Mouse (Mus musculus): Measurements from ENCODE around the gene Cyb561d2.
"Not testable (repeated sequence)": the region's sequence is repeated elsewhere in the genome, so short reads cannot be mapped to it uniquely, and the experiment has no call there.

Cyb561d2 gene

GRCm38 (mm10) chr9:107571534-107572326 is 29.7 kb upstream of the Cyb561d2 start:
- DNase-seq = peak; percentile 71

- DNase-seq = no peak
Measured at GRCm38 (mm10) chr9:107570845-107571244, 28.9 kb upstream of the Cyb561d2 start.

- DNase-seq = no peak
Measured at GRCm38 (mm10) chr9:107570016-107570415, 28.0 kb upstream of the Cyb561d2 start.

- no peak for DNase-seq
Measured at GRCm38 (mm10) chr9:107569270-107569669, 27.3 kb upstream of the Cyb561d2 start.

- DNase-seq = peak; percentile 93
Measured at GRCm38 (mm10) chr9:107568331-107569261, 26.6 kb upstream of the Cyb561d2 start.

GRCm38 (mm10) chr9:107567702-107568319 is 25.8 kb upstream of the Cyb561d2 start, which contains the start of gene Hyal2:
TSS of gene Hyal2 (plus strand) at chr9:107567945.
- peak; percentile 78 for DNase-seq

GRCm38 (mm10) chr9:107566855-107567254 is 24.9 kb upstream of the Cyb561d2 start:
- DNase-seq = peak; percentile 88

- peak; percentile 97 for DNase-seq
Measured at GRCm38 (mm10) chr9:107566041-107566709, 24.2 kb upstream of the Cyb561d2 start.

- DNase-seq = not testable (repeated sequence)
Measured at GRCm38 (mm10) chr9:107565556-107565955, 23.6 kb upstream of the Cyb561d2 start.

GRCm38 (mm10) chr9:107563029-107563581 is 21.1 kb upstream of the Cyb561d2 start, which contains the start of gene Tusc2:
TSS of gene Tusc2 (plus strand) at chr9:107563255.
- DNase-seq = peak; percentile 98

GRCm38 (mm10) chr9:107556346-107556745 is 14.4 kb upstream of the Cyb561d2 start:
- no peak for DNase-seq

- DNase-seq = no peak
Measured at GRCm38 (mm10) chr9:107555701-107556100, 13.7 kb upstream of the Cyb561d2 start.

GRCm38 (mm10) chr9:107555031-107555457 is 13.1 kb upstream of the Cyb561d2 start:
- peak; percentile 87 for DNase-seq

GRCm38 (mm10) chr9:107554319-107554825 is 12.4 kb upstream of the Cyb561d2 start:
- DNase-seq = peak; percentile 96

- DNase-seq = no peak
Measured at GRCm38 (mm10) chr9:107553541-107554318, 11.7 kb upstream of the Cyb561d2 start.

- DNase-seq = no peak
Measured at GRCm38 (mm10) chr9:107552690-107553393, 10.8 kb upstream of the Cyb561d2 start.

GRCm38 (mm10) chr9:107551890-107552355 is 9.9 kb upstream of the Cyb561d2 start:
- no peak for DNase-seq

GRCm38 (mm10) chr9:107551117-107551889 is 9.3 kb upstream of the Cyb561d2 start, which contains the start of gene Rassf1:
TSS of gene Rassf1 (plus strand) at chr9:107551555.
- DNase-seq = peak; percentile 75

GRCm38 (mm10) chr9:107550491-107551116 is 8.6 kb upstream of the Cyb561d2 start:
- DNase-seq = peak; percentile 74

Measured in lung, postnatal 36 days (tissue).